Mouse (Mus musculus) kidney, postnatal 36 days (tissue): ENCODE measurements around the gene Shld2.
A peak's percentile ranks its signal among the peaks of the same experiment; 100 is the strongest.
"Not testable (repeated sequence)": the region's sequence is repeated elsewhere in the genome, so short reads cannot be mapped to it uniquely, and the experiment has no call there.

Experiments used
- DNase-seq, 2 experiments: peaks; one replicate each; pipeline ENCODE4 v3.0.0; 2021 to 2022; ENCODE audit warnings: mixed read lengths in 2 of 2

Gene Shld2

GRCm38 (mm10) chr14:34280798-34281197, 29.5 kb downstream of the Shld2 start:
- DNase-seq, result no peak

DNA sequence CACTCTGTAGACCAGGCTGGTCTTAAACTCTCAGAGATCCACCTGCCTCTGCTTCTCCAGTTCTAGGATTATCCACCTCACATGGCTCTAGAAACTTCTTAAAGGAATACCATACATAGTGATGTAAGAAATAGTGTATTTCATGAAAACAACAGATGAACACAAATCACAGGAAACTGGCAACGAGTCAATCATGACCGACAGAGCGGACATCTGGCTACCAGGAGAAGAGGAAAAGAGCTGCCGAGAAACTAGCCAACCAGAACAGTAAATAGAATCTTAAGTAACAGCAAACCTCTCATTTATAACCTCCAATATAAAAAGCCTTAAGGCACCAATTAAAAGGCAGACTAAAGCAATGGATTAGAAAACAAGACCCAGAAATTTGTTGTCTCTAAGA, 30.6 kb downstream of the Shld2 start:
- DNase-seq, result peak; percentile 53 to 61

GRCm38 (mm10) chr14:34275225-34275624, 35.1 kb downstream of the Shld2 start:
- peak in 1 of 2 experiments; percentile 67 for DNase-seq

DNA sequence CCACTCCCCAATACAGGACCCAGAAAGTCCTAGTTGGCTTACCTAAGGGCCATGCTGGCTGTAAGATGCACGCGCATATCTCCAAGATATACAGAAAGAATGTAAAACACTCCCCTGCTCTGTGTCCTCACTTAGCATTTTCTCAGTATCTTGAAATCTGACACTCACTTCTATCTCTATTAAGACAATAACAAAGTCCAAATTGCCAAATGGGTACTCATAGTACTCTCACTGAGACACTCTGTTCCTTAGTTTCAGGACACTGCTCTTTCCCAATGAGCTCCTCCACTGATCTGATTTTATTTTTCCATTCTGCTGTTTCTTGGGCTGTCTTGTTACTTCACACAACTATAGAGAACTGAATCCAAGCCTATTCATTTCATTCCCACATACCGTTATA, 36.2 kb downstream of the Shld2 start:
- DNase-seq, result peak in 1 of 2 experiments; percentile 59

DNA sequence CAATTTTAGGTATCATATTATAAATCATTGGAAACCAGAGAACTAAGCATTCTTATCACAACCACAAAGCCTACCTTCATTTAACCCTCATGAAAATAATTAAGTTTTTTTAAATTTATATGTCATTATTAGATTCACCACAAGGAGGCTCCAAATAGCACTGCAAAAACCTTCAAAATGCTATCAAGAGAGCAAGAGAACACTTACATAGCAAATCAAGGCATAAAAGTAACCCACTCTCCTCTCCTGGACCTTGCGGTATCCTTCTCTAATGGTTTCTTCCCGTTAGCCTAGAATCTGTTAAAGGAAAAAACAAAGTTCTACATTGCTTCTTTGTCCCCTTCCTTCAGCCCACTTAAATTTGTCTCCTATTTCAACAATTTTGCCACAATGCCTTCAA, 37.0 kb downstream of the Shld2 start:
- no peak for DNase-seq

- DNase-seq, result peak; percentile 11 to 24
These were observed 42.2 kb downstream of the Shld2 start for GRCm38 (mm10) chr14:34268046-34268445.

DNA sequence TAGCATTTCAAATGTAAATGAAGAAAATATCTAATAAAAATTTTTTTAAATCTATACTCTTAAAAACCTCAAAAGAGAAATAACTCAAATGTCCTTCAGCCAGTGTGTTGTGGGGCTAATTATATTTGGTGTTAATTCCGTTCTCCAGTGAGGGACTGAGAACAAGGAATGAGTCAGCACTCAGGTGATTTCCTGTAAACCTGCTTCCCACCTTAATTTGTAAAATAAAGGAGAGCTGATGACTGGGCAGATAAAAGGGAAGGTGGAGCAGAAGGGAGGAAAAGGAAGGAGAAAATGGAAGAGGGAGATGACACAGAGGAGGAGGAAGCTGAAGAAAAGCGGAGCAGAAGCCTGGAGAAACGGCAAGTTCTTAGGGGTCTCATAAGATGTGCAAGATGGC, 51.8 kb downstream of the Shld2 start:
- not testable (repeated sequence) for DNase-seq

- DNase-seq, result no peak
These were observed 57.0 kb downstream of the Shld2 start for GRCm38 (mm10) chr14:34253261-34253660.

DNA sequence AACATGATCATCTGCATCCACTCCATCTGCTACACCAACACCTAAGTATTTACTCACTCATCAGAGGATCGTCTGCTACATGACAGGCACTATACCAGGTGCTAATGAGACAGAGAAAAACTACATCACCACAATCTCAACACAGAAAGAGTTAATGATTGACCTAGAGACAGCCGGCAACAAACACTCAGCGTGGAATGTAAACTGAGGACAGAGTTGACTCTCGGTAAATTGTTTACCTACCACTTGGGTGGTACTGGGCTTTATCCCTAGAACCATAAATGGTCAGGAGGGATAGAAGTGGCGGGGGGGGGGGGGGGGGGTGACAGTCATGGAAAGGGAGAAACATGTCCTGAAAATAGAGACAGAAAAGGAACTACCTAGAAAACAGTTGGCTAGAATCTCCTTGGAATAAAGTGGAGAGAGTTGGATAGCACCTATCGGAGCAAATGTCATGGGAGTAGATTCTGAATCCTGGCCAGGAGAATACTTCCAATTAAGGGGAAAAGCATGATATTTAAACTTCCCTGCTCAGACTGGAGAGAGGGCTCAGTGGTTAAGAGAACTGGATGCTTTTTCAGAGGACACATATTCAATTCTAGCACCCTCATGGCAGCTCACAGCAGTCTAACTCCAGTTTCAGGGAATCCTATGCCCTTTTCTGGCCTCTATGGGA, 57.7 kb downstream of the Shld2 start:
- DNase-seq, result no peak

DNA sequence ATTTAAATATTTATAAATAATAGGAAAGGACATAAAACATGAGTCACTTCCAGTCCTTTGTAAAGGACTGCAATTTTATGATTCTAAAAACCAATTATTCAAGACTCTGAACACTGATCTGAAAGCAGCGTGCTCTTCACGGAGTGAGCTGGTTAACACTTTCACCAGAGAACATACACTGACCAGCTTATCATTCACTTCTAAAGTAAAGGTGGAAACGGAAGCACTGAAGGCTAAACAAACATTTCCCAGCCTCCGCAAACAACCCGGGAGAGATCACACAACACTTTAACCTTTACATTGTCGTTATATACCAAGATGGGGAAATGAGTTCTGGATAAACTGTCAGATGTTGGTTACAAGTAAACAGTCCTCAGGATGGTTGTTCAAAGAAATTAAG, 69.6 kb downstream of the Shld2 start:
- DNase-seq, result no peak

DNA sequence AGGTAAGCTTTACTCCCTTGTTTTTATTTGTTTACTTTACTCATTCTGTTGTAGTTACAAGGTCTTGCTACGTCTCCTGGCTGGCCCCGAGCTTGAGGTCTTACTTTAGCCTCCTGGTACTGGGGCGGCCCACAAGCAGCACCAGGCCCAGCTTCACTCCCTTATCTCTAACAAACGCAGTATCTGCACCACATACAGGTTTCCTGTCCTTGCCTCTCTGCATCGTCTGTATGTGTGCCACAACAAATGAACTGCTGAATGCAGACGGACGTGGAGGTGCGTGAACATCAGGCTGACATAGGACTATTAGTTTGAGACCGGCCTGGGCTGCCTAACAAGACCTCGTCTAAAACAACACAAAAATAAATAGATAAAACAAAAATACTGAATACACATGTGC, 70.0 kb downstream of the Shld2 start:
- DNase-seq, result no peak

DNA sequence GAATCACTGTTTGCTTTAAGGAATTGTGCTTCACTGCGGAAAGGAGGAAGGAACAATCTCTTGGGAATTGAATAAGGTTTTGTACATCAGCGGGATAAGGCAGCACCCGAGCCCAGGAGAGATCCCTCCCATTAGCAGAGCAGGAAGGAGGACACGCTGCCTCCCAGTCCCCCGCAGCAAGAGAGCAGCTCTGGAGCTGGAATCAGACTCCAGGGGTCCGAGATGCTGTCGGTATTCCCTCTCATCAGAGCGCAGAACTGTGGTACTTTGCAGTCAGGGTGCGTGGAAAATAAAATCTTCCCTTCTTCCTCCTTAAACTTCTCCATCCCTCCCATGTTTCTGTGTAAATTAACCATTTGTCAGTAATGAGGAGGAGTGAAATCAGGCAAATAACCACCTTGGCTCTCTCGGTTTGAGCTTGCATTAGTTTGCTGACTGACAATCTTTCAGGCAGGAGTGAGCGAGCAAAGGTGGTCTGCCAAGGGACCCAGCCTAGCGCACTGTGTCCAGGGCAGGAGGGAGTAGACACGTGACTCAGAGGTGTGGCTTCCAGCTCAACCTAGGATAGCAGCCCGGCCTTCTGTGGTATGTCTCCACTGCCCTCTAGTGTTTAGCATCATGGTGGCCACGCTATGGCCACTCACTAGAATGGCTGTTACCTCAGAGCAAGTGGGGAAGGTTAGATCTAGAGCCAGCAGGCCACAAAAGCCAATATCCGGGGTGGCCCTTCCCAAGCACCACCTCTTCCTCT, 75.5 kb downstream of the Shld2 start:
- peak; percentile 82 to 87 for DNase-seq

GRCm38 (mm10) chr14:34233846-34234245, 76.4 kb downstream of the Shld2 start:
- DNase-seq, result no peak

DNA sequence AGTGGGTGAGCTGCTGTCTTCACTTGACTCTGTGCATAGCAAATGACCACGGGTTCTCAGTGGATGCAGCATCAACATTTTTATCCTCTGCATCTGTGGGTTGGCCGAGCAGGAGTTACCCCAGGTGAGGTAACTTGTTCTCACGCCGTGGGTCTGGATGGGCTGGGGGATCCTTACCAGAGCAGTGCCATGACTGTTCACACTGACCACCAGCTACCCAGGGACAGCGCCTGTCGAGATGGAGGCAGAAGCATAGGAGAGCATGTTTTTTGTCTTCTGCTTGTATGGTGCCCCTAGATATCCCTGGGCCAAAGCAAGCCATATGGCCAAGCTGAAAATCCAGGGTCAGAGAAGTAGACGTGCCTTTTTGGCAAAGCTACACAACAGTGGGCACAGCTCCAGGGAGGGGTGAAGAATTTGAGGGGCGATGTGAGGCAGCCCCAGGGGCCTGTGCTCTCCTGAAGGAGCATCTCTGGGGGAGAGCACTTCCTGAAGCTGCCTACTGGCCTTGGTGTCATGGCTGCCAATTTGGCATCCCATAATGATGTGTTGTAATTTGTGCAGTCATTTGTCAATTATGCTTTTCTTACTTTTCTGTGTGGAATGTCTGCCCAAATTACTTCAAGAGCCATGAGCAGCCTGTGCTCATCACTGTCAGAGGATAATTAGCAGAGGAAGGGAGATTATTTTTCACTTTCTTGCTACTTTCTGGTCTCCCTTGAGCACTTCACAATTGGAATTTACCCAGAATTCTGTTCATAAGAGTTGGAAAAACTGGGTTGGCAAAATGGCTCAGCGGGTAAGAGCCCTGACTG, 77.2 kb downstream of the Shld2 start:
- DNase-seq, result no peak

DNA sequence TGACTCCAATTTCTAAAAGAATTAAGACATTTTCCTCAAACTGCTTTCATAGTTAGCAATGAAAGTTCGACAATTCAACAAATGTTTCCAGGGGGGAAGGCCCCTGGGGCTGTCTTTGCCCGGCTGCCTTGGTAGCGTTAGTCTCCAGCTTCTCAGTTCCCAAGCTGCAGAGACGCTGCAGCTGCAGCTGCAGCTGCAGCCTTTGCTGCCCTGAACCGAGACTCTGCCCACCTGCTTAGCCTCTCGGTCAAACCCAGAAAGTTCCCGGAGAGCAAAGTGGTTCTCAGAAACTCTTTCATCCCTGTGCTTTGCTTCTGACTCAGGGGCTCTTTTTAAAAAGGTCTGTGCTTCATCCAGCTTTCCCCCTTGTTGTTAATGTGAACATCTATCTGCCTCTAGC, 78.0 kb downstream of the Shld2 start:
- DNase-seq, result no peak

DNA sequence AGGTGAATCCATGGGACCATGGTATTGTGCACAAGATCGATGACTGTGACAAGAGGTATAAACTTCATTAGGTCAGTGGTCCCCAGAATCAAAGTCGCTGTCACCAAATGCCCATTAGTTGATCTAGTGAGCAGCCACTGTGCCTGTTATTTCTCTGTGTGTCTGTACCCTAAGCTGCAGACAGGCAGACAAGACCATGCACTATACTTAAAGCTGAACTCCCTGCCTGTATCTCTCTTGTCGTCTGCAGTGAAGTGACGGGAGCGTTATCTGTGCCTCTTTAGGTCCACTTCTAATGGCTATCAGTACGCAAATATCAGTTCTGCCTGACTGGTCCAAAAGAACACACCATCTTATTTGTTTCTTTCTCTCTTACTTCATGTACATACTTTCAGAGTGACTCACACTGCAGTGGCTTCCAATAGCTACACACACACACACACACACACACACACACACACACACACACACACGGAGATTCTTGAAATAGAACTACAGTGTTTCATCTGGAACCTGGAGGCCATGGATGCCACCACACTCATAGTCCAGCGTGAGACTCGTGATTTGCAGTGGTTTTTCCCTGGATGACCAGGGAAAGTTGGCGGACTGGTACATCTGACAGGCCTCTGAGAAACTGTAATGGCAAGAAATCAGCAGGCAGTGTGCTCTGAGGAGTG, 81.3 kb downstream of the Shld2 start:
- no peak for DNase-seq

GRCm38 (mm10) chr14:34227981-34228380, 82.3 kb downstream of the Shld2 start:
- DNase-seq, result no peak

GRCm38 (mm10) chr14:34226566-34226965, 83.7 kb downstream of the Shld2 start:
- DNase-seq, result no peak

DNA sequence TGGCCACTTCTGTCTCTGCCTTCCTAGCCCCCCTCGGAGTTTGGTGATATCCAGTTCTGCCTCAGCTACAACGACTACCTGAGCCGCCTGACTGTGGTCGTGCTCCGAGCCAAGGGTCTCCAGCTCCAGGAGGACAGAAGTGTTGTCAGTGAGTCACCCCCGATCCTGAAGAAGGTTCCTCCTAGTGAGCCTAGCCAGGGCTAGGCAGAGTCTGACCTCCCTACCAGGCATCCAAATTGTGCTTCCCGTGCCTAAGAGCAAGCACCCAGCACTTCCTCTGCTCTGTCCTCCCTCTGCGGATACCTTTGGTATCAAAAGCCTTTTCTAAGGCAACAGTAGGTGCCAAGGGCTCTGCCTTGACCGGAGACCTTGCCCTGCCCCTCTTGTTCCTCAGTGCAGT, 84.3 kb downstream of the Shld2 start:
- DNase-seq, result no peak

- DNase-seq, result no peak
These were observed 86.9 kb downstream of the Shld2 start for GRCm38 (mm10) chr14:34223362-34223898.

- no peak for DNase-seq
These were observed 88.7 kb downstream of the Shld2 start for GRCm38 (mm10) chr14:34221416-34222077.

GRCm38 (mm10) chr14:34220426-34220825, 89.9 kb downstream of the Shld2 start:
- DNase-seq, result no peak
